Mouse (Mus musculus): ENCODE measurements around the gene Megf9. TPM values are rescaled to one million over a fixed set of nuclear protein-coding genes. Genes with fewer than 3 reads are reported as not detected.

Megf9 gene
- total and polyA plus RNA-seq, 3 experiments: not detected

DNA sequence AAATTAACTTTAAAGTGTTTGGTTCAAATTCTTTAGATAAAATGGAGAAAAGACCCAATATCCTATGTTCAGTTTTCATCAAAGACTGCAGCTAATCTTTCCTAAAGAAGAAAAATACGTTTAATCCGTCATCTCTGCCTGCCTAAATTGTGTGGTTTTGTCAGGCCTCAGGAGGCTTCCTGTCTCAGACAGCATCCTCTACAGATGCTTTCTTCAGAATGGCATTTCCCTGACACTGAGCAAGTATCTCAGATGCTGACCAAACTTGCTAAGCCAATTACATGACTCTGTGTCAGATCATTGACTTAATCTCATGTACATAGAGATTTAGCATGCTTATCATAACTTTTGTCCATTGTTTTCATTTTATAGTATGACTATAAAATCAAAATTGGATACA is 11.4 kb downstream of the Megf9 start:
- dilution Hi-C loops (cut with MboI; ENCODE audit: extremely low pct_ligation_motif_present, extremely low pct_unique_long_range_greater_than_20kb, low sequenced_read_pairs): no loop called here
- H3K9ac ChIP-seq (ENCODE audit: insufficient read depth, low read depth): no peak overlapping the region
- no peaks in the 10 kb centered on the region for H3K9me3 ChIP-seq (replicated peaks; ENCODE audit: low read length)
- no peak overlapping the region for H3K4me3 ChIP-seq (replicated peaks in 1 of 3; ENCODE audit: low read depth in 2 of 3, low read length in 2 of 3, poor library complexity in 1 of 3)
- no peaks in the 10 kb centered on the region for H3K4me1 ChIP-seq (ENCODE audit: control insufficient read depth in 1 of 2, insufficient read depth in 2 of 2)
- H3K79me2 ChIP-seq (replicated peaks; ENCODE audit: control insufficient read depth, extremely low read depth, insufficient read depth, poor library complexity, severe bottlenecking): no peaks in the 10 kb centered on the region
- H3K36me3 ChIP-seq (replicated peaks in 1 of 2; ENCODE audit: control insufficient read depth in 1 of 2, insufficient read depth in 1 of 2, low read length in 1 of 2): no peaks in the 10 kb centered on the region
- H3K27ac ChIP-seq (ENCODE audit: insufficient read depth, low read depth): no peak overlapping the region
- no peaks in the 10 kb centered on the region for H3K27me3 ChIP-seq (replicated peaks)
- in situ Hi-C loops (cut with MboI; ENCODE audit: low pct_ligation_motif_present, low pct_unique_long_range_greater_than_20kb, low sequenced_read_pairs): no loop called here
- DNase-seq (ENCODE audit: extremely low read depth): no peak
- H3K4me2 ChIP-seq (ENCODE audit: insufficient read depth, low read depth, poor library complexity, severe bottlenecking): no peak overlapping the region
- TF ChIP-seq NELFE (IDR thresholded peaks at IDR 0.05; ENCODE audit: low read depth, low read length) (no peak), SMC3 (IDR thresholded peaks at IDR 0.05; ENCODE audit: low read depth, low read length) (no peak), ZC3H11A (IDR thresholded peaks at IDR 0.05; ENCODE audit: low read depth, low read length) (no peak), POLR2A (IDR thresholded peaks at IDR 0.05; ENCODE audit: low read depth, low read length) (no peak), RCOR1 (conservative IDR thresholded peaks at IDR 0.05; ENCODE audit: low read depth, low read length) (no peak), POLR2AphosphoS2 (IDR thresholded peaks at IDR 0.05; ENCODE audit: low read depth, low read length) (no peak), E2F4 (IDR thresholded peaks at IDR 0.05; ENCODE audit: insufficient replicate concordance, low read depth, low read length) (no peak), PAX5 (IDR thresholded peaks at IDR 0.05; ENCODE audit: low read length) (no peak), ETS1 (conservative IDR thresholded peaks at IDR 0.05; ENCODE audit: low read depth, low read length) (no peak), TCF12 (IDR thresholded peaks at IDR 0.05; ENCODE audit: low read depth, low read length) (no peak), ZMIZ1 (IDR thresholded peaks at IDR 0.05; ENCODE audit: low read depth, low read length) (no peak), TBP (conservative IDR thresholded peaks at IDR 0.05; ENCODE audit: low read depth, low read length) (no peak), KAT2A (IDR thresholded peaks at IDR 0.05; ENCODE audit: insufficient replicate concordance, low read length) (no peak), NRF1 (IDR thresholded peaks at IDR 0.05; ENCODE audit: low read depth, low read length) (no peak), MAFK (IDR thresholded peaks at IDR 0.05; ENCODE audit: insufficient replicate concordance, low read length) (no peak), RAD21 (IDR thresholded peaks at IDR 0.05; ENCODE audit: low read depth, low read length) (no peak), ZNF384 (IDR thresholded peaks at IDR 0.05; ENCODE audit: low read depth, low read length) (no peak), CHD1 (IDR thresholded peaks at IDR 0.05; ENCODE audit: low read depth, low read length) (no peak), ELF1 (IDR thresholded peaks at IDR 0.05; ENCODE audit: low read depth, low read length) (no peak), BHLHE40 (IDR thresholded peaks at IDR 0.05; ENCODE audit: low read depth, low read length) (no peak)

GRCm38 (mm10) chr4:70521506-70522292 is 13.1 kb downstream of the Megf9 start:
- in situ Hi-C loops (cut with MboI; ENCODE audit: low pct_ligation_motif_present, low pct_unique_long_range_greater_than_20kb, low sequenced_read_pairs): no loop called here
- H3K4me3 ChIP-seq (replicated peaks in 1 of 3; ENCODE audit: low read depth in 2 of 3, low read length in 2 of 3, poor library complexity in 1 of 3): no peak overlapping the region
- no peak overlapping the region for H3K4me2 ChIP-seq (ENCODE audit: insufficient read depth, low read depth, poor library complexity, severe bottlenecking)
- H3K27ac ChIP-seq (ENCODE audit: insufficient read depth, low read depth): no peak overlapping the region
- H3K27me3 ChIP-seq (replicated peaks): no peaks in the 10 kb centered on the region
- no peaks in the 10 kb centered on the region for H3K36me3 ChIP-seq (replicated peaks in 1 of 2; ENCODE audit: control insufficient read depth in 1 of 2, insufficient read depth in 1 of 2, low read length in 1 of 2)
- no peak overlapping the region for H3K9ac ChIP-seq (ENCODE audit: insufficient read depth, low read depth)
- 0 out of 2 replicates have a peak, but pooled peaks cover 2% of the 10 kb centered on the region for H3K79me2 ChIP-seq (replicated peaks; ENCODE audit: control insufficient read depth, extremely low read depth, insufficient read depth, poor library complexity, severe bottlenecking)
- DNase-seq (ENCODE audit: extremely low read depth): no peak
- no peak for TF ChIP-seq CHD1 (IDR thresholded peaks at IDR 0.05; ENCODE audit: low read depth, low read length)
- no peak for TF ChIP-seq IRF4 (IDR thresholded peaks at IDR 0.05; ENCODE audit: low read depth, low read length)
- no peak for TF ChIP-seq POLR2A (IDR thresholded peaks at IDR 0.05; ENCODE audit: low read depth, low read length)
- no peak for TF ChIP-seq USF1 (IDR thresholded peaks at IDR 0.05; ENCODE audit: low read depth, low read length)
- TF ChIP-seq PAX5 (IDR thresholded peaks at IDR 0.05; ENCODE audit: low read length): no peak
- TF ChIP-seq ZNF384 (IDR thresholded peaks at IDR 0.05; ENCODE audit: low read depth, low read length): no peak
- TF ChIP-seq ZMIZ1 (IDR thresholded peaks at IDR 0.05; ENCODE audit: low read depth, low read length): no peak
- no peak for TF ChIP-seq SMC3 (IDR thresholded peaks at IDR 0.05; ENCODE audit: low read depth, low read length)
- no peak for TF ChIP-seq TBP (conservative IDR thresholded peaks at IDR 0.05; ENCODE audit: low read depth, low read length)
- TF ChIP-seq JUND (conservative IDR thresholded peaks at IDR 0.05; ENCODE audit: low read depth, low read length): no peak
- TF ChIP-seq MYC (IDR thresholded peaks at IDR 0.05; ENCODE audit: low read depth, low read length): no peak
- TF ChIP-seq RCOR1 (conservative IDR thresholded peaks at IDR 0.05; ENCODE audit: low read depth, low read length): no peak
- no peak for TF ChIP-seq E2F4 (IDR thresholded peaks at IDR 0.05; ENCODE audit: insufficient replicate concordance, low read depth, low read length)
- no peak for TF ChIP-seq KAT2A (IDR thresholded peaks at IDR 0.05; ENCODE audit: insufficient replicate concordance, low read length)
- no peak for TF ChIP-seq MAX (IDR thresholded peaks at IDR 0.05; ENCODE audit: low read length)
- no peak for TF ChIP-seq ELF1 (IDR thresholded peaks at IDR 0.05; ENCODE audit: low read depth, low read length)
- TF ChIP-seq MEF2A (IDR thresholded peaks at IDR 0.05; ENCODE audit: borderline replicate concordance, low read depth, low read length): no peak
- H3K4me1 ChIP-seq (ENCODE audit: control insufficient read depth in 1 of 2, insufficient read depth in 2 of 2): no peaks in the 10 kb centered on the region
- dilution Hi-C loops (cut with MboI; ENCODE audit: extremely low pct_ligation_motif_present, extremely low pct_unique_long_range_greater_than_20kb, low sequenced_read_pairs): no loop called here
- H3K9me3 ChIP-seq (replicated peaks; ENCODE audit: low read length): no peaks in the 10 kb centered on the region

Measured in CH12.LX (cell line).